Mouse (Mus musculus): Measurements from ENCODE around the gene Dpy19l2. TPM values are rescaled to one million over a fixed set of nuclear protein-coding genes. Genes with fewer than 3 reads are reported as not detected.
"Not testable (repeated sequence)": the region's sequence is repeated elsewhere in the genome, so short reads cannot be mapped to it uniquely, and the experiment has no call there.

Dpy19l2 gene
- total RNA-seq (2021), result under 1 TPM in 1 of 2 experiments, not detected in 1; 0.14 TPM

DNA sequence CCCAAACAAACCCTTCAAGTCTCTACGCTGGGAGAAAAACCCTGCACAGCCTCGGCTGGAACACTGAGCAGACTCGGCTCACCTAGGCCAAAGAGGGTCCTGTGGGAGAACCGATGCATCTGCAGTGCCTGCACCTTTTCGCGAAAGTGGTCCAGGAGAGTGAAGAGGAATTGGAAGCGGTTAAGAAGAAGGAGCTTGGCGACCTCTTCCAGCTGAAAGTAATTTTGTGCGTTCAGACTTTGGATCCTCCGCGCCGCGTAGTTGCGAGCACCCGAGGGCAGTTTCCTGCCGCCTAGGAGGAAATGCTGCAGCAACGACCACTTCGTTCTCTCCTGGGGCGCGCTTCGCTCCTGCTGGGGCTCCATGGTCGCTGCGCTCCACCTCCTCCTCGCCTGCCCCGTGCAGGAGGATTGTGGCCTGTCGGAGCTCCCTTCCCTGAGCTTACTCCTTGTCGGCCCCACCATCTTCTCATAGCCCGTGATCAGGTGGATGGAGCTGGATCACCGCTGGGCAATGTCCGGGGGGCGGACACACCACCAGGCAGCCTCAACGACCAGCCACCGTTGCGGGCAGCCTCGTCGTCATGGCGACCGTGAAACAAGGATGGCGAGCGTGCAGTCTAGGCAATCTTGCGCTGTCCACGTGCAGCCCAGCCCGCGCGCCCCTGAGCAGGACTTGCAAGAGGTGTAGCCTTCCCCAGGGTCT is at the start of gene Dpy19l2:
Gene Dpy19l2, minus strand, starts transcription at position 594 of the 705 bp plus-strand sequence.
- intact Hi-C loops (cut with DNase I), result no loop called here
- DNase-seq (ENCODE audit: low spot score), result no peak

DNA sequence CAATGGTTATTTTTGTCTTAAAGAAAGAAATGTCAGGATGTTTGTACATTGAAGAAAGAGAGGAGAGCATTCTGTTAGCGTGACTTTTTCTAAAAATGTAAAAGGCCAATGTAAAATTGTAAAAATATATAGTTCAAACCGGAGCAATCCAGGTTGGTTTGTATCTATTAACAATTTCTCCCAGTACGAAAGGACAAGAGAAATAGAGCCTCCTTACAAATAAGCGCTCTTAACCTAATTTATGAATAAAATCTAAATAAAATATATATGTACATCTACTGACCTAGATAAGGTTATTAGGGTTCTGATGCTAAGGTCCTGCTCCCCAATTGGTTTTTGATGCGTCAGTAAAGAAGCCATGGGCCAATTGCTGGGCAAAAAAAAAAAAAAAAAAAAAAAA is 48.9 kb upstream of the Dpy19l2 start:
- intact Hi-C loops (cut with DNase I), result no loop called here
- no peak for DNase-seq (ENCODE audit: low spot score)

DNA sequence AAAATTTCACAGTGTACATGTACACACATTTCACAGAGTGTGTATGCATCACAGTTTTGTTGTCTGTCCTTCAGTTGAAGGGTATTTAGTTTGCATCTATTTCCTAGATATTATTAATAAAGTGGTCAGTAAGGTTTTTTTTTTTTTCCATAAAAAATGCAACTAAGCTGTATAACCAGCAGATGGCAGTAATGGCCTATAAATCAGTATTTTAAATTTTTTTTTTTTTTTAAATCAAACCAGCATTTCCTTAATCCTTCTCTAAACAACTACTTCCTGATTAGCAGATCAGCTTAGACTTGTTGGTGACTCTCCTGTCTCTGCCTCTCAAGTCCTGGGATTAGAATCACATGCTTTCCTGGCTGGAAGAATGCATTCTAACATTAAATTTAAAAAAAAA is 5.2 kb upstream of the Dpy19l2 start:
- intact Hi-C loops (cut with DNase I), result loop anchor here (1.0 to 5.0 kb wide), 2 partner anchors 326 to 340 kb away; no protein-coding TSS in a partner anchor
- no peak for DNase-seq (ENCODE audit: low spot score)

DNA sequence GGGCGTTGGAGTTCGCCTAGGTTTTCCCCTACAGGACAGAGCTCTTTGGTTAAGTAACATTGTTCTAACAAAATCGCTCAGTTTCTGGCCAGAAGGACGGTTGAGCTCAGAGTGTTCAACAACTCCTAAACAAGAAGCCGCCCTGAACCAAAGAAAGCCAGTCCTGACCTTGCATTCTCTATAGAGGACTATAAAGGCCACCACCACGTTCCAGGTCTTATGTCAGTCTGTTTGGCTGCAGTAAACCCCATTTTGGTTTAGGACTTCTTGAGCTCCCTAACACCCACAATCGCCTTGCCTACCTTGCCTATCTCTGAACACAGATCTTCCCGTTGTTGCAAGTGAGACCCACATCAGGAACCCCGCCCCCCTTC is 299 bp upstream of the Dpy19l2 start:
- intact Hi-C loops (cut with DNase I), result no loop called here
- no peak for DNase-seq (ENCODE audit: low spot score)

DNA sequence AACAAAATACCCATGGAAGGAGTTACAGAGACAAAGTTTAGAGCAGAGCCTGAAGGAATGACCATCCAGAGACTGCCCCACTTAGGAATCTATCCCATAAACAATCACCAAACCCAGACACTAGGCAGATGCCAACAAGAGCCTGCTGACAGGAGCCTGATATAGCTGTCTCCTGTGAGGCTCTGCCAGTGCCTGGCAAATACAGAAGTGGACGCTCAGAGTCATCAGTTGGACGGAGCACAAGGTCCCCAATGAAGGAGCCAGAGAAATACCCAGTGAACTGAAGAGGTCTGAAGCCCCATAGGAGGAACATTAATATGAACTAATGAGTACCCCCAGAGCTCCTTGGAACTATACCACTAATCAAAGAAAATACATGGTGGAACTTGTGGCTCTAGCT is 58.8 kb downstream of the Dpy19l2 start:
- intact Hi-C loops (cut with DNase I); DNase-seq (ENCODE audit: low spot score): not testable (repeated sequence)

DNA sequence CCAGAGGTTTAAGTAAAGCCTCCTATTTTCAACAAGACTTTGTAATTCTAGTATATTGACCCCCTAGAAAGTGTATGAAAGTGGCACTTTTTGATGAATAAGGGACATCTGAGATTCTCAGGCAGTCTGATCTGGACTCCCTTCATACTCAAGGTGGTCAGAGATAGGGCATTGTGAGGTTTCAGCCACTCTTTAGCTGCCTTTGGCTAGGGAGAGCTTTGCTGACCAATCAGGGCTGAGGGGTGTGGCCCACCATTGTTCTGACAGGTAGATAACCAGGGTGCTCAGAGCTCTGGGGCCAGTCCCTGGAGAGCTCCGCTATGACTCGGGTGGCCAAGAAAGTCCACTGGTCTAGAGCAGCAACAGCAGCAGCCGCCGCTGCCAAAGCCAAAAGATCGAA is 71.2 kb downstream of the Dpy19l2 start, which contains the start of gene Cypt4:
Gene Cypt4, plus strand, starts transcription at position 301 of the 400 bp plus-strand sequence.
- no peak for DNase-seq (ENCODE audit: low spot score)
- intact Hi-C loops (cut with DNase I), result no loop called here

DNA sequence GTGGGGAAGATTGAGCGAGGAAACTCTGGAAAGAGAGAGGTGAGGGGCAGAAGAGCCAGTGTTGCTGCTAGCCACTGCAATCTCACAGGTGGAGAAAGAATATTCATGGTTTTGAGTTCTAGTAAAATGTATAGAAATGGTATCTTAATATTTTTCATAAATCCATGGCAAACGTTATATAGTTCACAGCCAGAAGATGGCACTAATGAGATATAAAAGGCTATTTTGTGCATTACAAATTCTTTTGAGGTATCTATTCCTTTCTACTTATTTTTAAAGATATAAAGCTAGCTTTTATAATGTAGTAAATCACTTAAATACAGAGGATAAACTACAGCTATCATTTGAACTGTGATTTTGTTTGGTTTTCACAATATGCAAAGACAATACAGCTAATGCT is 157.9 kb downstream of the Dpy19l2 start:
- no peak for DNase-seq (ENCODE audit: low spot score)
- intact Hi-C loops (cut with DNase I), result no loop called here

DNA sequence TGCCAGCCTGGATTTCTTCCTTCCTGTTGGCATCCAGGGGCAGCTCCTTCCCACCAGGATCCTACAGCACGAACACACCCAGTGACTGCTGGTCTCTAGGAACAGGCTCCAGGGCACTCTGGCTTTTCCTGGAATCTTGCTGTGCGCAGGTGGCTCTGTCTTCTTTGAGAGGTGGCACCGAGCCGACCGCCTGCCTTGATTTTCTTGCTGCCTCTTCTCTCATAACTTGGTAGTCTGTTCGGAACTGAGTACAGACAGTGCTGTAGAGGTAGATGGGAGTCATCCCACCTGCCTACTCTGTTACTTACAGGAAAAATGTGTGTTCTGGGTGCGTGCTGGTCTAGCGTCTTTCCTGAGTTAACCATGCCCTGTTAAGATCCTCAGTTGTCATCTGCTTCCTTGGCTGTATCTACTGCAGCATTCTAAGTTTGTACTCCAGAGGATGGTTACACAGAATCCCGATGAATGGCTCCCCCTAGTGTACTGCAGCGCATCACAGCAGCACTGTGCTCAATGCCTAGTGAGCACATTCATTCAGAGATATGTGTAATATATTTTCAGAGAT is 179.4 kb downstream of the Dpy19l2 start:
- intact Hi-C loops (cut with DNase I), result loop anchor here (1.0 kb wide), 1 partner anchor 397 kb away; no protein-coding TSS in a partner anchor
- no peak for DNase-seq (ENCODE audit: low spot score)

DNA sequence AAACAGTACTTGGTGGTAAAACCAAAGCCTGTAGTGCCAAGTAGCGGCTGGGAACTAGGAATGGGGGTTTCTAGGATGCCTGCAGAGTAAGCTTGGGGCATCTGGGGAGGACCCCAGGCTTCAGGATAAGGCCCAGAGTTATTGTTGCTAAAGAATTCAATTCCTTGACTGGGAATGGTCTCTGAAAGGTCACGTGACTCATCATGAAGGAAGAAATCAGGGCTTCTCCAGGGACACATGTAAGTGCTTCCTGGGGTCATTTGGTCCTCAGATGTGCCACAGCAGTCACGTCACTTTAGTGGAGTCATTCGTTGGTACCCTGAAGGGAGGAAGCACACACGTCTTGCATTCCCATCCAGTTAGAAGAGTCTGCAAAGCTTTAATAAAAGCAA is 182.0 kb downstream of the Dpy19l2 start:
- DNase-seq (ENCODE audit: low spot score), result no peak
- intact Hi-C loops (cut with DNase I), result no loop called here

DNA sequence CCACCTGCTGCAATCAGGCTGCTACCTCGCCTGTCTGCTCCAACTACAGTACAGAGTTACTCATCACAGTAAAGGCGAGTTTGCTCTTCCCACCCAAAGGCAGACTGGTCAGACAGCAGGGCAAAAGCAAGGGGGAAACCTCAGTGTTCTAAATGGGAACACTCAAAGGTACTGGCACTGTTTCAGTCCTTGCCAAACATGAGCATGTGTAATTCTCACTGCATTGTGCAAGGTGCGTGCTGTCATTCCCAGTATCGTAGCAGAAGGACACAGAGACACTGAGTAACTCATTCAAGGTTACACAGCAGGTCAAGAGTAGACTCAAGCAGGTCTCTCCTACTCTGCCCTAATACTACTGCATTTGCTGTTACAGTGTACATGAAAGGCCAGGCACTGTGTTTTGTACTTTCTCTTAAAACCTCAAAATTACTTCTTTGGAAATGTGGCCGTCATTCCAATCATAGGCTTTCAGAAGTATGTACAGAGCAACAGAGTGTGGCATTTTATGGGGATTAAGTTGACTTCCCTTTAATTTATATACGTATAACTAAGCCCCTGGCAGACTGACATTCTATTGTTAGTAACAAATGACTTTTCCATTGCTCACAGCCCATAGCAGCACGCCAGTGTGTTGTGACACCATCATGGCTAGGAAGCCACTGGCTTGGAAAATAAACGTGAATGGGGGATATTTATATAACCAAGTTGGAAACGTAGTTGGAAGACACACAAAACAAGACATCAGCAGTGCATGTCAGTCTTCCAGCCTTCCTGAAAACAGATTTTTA is 182.6 kb downstream of the Dpy19l2 start:
- intact Hi-C loops (cut with DNase I), result no loop called here
- DNase-seq (ENCODE audit: low spot score), result no peak

DNA sequence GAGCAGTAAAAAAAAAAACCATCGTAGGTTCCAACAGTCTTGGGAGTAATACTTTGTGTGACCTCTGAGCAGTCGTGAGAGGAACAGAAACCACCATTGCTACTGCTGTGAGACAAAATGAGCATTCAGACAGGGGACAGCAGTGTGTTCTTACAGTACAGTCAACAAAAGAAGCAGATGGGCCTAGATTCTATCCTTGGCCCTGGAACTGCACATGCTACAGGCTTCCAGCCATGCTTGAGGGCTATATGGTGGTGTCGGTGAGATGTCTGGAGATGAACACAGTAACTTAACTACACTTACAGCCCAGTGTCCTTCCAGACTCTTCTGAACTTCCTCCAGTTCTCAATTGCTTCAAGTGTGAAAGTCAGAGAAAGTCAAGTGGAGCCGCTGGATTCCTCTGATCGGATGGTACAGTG is 184.0 kb downstream of the Dpy19l2 start:
- intact Hi-C loops (cut with DNase I), result no loop called here
- DNase-seq (ENCODE audit: low spot score), result no peak

DNA sequence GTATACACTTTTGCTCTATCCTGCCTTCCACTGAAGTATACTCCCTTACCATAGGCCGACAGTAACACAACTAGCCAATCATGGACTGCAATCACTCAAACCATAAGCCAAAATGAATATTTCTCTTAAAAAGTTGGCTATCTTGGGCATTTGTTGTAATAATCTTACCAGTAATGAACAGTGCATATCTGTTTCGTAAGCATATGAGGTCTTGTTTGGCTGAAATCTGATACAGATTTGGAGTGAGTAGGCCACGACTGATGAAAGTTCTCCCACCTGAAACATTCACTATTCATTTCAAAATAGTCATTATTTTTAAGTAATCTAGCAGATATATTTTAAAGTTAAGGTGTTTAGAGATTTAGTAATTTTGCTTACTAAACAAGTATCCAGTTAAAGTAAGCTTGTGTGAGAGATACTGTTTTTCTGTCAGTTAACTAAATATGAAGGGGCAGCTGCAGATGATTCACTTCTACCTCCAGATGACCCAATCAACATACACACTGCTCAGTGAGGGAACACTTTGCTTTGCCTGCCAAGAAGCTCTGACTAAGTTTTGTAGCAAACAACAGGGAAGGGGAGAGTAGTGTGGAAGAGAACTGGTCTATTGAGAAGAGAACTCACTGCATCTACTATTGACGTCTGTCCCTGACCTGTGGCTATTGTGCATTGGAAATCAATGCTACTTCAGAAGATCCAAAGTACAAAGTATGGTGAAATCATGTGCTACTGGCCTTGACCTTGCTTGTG is 184.5 kb downstream of the Dpy19l2 start:
- intact Hi-C loops (cut with DNase I), result no loop called here
- no peak for DNase-seq (ENCODE audit: low spot score)

DNA sequence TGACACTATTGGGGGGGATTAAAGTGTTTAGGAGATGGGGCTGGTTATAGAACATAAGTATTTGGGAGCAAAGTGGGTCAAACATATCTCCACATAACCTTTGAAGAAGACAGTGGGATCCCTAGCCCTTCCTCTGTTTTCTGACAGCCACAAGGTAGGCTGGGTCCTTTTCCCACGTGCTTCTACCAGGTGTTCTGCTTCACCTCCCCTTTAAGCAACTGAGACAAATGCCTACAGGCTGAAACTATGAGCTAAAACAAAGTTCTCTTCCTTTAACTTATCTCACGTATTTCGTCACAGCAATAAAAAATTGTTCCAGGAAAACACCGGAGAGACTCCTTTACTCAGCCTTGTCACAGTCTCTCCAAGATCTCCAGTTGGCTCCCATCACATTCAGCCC is 187.2 kb downstream of the Dpy19l2 start:
- intact Hi-C loops (cut with DNase I), result no loop called here
- DNase-seq (ENCODE audit: low spot score), result no peak

Other genes starting within 250 kb of the Dpy19l2 start
- gene Dpy19l1, start 193.2 kb downstream of the Dpy19l2 start, total RNA-seq (2021), result 1 to 10 TPM; 7.5 to 9.3 TPM
- not detected for gene Cypt4, start 71.1 kb downstream of the Dpy19l2 start, total RNA-seq (2021)
- gene Tbx20, start 78.0 kb upstream of the Dpy19l2 start, total RNA-seq (2021), result 10 to 100 TPM; 88.9 to 92.6 TPM